Mouse (Mus musculus): ENCODE data around the gene Rnf183.

- TF ChIP-seq CTCF (IDR thresholded peaks at IDR 0.05; ENCODE audit: borderline replicate concordance, insufficient read depth, low read depth, low read length) (no peak), POLR2A (IDR thresholded peaks at IDR 0.05; ENCODE audit: borderline replicate concordance, insufficient read depth, low read length) (no peak)
Observed at GRCm38 (mm10) chr4:62395806-62396205, 39.2 kb downstream of the Rnf183 start.
